Mouse (Mus musculus): ENCODE results near the gene Fhdc1.

The Fhdc1 gene

DNA sequence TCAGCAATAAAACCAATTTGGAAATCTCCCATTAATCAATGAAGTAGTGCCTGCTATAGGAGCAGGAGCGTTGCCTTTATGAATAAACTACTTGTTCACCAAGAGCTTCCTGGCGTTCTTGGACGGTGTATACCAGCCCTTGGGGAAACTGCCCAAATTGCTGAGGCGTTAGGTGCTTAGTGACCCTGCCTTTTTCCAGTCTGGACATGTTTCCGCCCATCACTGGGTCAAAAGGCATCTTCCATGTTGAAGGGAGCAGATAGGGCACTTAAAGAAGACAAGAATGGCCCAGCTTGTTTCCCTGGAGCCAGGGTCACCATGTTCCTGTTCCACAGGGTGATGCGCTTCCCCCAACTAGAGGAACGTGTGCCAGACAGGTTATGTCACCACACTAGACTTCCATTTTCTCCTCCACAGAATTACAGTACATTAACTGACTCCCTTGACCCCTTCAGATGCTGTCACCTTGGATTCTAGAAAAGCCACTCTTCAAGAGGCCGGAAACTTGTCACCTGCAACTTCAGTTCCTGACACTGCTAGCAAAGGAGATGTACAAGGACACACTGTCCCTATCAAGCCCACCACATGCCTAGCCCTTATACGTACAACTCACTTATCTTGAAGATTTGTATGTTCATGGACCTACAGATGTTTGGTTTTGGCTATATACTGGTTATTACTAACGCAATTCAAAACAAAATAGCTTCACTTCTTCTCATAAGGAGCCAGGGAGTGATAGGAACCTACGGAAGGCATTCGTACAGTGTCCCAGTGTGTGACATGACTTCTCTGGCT, 5.1 kb downstream of the Fhdc1 start:
- no peak for DNase-seq (ENCODE audit: low read depth, low spot score)

DNA sequence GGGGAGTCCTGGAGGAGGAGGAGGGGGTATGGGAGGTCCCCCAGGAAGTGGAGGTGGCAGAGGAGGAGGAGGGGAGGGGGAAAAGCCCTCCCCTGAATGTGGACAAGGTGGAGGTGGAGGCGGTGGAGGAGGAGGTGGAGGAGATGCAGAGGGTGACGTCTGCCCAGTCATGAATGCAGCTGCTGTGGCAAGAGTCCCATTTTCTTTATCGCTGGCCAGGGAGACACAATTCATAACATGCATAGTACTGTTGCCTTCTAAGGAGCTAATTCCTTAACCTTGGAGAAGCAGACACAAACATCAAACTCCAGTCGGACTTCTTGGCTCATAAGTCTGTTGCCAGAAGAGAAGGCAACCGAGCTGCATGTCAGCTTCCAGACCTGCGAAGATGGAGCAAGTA, 5.8 kb downstream of the Fhdc1 start:
- DNase-seq (ENCODE audit: low read depth, low spot score), result no peak

DNA sequence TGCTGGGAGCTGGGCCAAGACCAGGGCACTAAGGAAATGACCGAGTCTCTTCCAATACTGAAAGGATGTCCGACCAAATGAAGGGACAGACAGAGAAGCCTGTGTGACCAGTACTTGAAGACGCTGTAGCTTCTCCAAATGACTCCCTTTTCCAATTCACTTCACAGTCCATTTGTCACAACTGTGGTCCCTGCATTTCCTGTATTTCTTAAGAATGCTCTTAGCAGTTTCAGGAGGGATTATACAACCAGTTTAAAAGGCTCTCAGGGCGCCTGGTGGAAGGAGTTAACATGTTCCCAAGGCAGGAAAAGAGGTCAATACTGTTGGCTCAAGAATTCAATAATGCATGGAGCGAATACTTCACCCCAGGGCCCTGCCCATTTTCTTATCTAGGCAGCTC, 7.3 kb downstream of the Fhdc1 start:
- no peak for DNase-seq (ENCODE audit: low read depth, low spot score)

DNA sequence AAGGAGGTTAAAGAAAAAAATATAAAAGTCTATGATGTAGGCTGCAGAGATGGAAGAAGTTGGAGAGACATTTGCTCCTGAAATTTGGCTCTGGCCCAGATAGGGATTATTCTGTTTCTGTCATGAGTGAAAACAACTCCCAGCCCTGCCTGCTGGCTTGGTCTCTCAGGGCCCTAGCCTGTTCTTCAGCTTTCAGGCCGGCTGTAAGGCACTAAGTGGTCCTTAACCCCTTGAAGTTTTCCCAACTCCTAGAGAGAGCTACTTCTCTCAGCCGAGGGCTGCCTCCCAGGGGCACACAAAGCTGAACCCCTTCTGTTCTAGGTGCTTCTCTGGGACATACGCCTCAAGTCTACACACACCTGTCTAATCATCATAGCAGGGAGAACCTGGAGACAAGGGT, 7.7 kb downstream of the Fhdc1 start:
- no peak for DNase-seq (ENCODE audit: low read depth, low spot score)

DNA sequence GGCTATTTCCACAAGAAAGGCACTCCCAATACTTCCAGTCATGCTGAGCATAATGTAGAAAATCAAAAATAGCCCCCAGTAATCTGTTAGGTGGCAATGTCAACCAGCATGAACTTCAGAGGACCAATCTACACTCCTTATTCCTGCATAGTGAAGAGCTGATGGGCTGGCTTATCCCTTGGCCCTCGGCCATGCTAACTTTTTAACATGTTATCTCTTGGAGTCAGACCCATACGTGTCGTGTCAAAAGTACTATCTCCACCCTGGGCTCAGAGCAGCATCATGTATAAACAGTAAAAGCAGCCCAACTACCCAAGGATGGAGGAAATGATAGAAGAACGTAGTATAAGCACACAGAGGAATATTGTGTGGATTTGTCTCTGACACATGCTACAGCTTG, 9.1 kb downstream of the Fhdc1 start:
- DNase-seq (ENCODE audit: low read depth, low spot score), result no peak

DNA sequence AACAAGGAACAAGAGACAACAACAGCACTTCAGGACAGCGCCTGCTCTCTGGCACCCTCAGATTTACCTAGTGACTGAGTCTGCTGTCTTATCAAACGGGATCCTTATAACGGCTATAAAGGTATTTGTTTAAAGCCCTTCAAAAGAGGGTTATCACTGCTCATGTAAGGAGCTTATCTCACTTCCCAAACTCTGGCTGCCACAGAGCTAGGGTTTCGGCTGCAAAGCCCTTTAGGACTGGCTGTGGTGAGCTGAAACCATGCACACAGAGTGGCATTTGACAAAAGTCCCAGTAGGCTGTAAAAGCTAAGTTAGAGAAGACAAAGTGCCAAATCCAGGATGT, 12.1 kb downstream of the Fhdc1 start:
- no peak for DNase-seq (ENCODE audit: low read depth, low spot score)

DNA sequence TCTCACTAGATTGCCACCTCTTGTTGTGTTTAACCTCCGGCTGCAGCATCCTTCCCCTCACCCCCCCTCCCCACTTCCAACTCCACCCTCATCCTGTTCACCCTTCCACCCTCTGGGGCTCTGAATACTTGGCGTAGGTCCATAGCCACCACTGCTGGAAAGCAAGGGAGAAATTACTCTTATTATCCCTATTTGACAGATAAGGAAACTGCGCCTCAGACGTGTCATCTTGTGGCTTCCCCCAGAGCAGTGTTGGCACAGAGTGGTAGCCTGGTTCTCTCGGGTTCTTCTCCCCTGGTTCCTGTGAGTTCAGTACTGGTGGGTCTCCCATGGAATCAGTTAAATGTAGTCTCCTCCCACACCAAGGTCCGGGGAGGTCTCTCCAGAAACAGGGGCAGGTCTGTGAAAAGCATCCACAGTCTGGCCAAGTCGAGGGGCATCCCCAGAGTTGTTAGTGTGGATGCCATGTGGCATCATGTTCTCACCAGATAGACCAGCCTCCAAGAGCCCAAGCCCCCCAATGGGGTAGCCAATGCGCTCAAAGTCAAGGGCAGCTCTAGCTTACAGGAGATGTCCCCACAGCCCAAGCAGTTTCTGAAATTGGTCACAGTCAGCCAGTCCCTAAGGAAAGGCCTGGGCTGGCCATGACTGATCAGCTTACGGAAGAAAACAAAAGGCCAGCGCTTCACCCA, 12.7 kb downstream of the Fhdc1 start:
- DNase-seq (ENCODE audit: low read depth, low spot score), result no peak

DNA sequence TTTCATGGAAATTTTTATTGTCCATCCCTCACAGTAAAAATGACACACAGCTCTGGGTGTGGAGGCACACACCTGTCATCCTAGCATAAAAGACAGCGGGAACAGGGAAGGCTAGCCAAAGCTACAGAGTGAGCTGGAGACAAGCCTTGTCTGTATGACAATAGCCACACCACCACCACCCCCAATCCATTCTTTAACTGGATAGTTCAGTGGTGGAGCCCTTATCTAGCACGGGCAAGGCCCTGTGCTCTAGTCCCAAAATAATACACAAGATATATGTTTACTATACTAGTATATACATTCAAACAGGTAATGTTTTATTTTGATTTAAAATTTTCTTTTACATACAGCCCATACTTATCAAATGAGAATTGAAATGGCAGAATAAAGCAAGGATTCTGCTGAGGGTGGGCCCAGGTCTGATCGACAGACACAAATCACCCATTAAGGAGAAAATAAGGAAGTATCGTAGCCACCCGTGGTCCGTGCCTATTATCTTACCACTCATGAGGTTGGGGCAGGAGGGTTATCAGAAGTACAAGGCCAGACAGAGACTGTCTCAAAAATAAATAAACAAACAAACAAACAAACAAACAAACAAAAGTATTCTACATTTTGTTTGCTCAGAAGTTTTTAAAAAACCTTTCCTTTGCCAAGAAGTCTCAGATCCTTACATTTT, 14.3 kb downstream of the Fhdc1 start:
- no peak for DNase-seq (ENCODE audit: low read depth, low spot score)

DNA sequence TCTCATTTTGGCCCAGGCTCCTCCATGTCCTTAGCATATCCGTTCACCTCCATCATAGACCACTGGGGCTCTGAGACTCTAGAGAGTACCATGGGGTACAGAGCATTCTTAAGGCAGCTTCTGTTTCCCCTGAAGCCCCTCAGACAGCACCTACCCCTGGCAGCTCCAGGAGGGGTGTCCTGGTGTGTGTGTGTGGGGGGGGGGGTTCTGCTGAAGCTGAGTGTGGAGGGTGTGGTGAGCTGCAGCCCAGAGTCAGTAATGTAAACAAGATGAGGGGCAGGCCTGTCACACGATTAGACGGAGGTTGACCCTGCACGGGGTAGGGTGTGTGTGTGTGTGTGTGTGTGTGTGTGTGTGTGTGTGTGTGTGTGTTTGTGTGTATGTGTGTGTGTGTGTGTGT, 18.5 kb downstream of the Fhdc1 start:
- DNase-seq (ENCODE audit: low read depth, low spot score), result no peak

DNA sequence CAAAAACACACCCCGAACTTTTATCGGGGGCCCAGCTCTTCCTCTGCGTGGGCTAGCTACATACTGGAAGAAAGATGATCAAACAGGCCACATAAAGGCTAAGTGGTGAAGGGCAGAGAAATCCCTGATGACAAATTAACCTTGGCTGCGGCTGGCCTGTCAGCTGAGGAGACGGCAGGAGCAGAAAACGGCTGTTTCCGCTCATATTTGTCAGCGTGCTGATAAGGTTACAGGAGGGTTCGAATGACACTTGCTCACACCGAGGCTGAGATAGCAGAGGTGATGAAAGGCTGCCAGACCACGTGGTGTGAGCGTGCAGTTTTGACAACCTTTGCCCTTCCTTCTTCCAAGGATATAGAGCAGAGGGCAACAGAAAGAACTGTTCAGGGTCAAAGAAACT, 19.3 kb downstream of the Fhdc1 start:
- no peak for DNase-seq (ENCODE audit: low read depth, low spot score)

DNA sequence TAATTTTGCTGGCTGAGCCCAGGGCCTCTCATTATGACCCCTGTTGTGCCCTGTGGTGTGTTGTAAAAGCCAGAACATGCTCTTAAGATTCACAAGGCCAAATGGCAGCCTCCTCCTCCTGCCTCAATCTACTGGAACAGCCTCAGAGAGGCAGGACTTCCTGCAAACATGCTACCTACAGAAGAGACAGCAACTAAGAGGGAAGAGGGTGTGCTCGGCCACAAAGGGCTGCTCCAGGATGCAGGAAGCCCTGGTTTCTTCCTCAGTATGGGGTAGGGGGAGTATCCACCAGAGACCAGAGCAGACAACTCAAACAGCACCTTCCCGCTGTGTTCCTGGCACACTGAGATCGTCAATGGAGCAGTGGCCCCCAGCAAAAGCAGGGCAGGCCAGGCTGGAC, 19.7 kb downstream of the Fhdc1 start:
- no peak for DNase-seq (ENCODE audit: low read depth, low spot score)

DNA sequence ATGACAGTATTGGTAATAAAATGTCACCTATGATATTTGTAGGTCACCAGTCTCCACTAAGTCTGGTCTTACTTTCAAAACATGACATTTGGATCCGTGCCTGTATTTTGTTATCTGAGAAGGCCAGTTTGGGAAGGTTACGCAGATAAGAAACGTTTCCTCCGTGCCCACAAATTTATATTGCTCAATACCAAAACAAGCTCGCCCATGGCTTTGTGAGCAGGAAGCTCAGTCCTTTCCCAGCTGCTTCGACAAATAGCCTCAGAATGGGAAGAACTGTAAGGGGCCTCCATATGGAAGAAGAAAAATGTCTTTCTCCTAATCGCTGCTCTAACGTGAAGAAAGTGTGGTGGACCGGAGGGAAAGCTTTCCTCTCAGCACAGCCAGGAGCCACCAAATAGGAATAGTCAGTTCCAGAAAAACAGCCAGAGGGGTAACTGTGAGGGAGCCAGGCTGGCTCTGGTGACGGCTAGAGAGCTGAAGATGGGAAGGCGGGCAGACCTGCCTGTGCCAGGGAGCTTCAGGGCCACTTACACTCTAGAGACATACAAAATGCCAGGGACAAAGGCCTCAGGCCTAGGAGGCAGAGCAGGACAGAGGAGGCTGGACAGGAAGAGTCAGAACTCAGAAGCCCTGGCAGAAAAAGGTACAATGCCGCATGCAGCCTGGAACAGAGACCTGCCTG, 24.4 kb downstream of the Fhdc1 start:
- DNase-seq (ENCODE audit: low read depth, low spot score), result no peak

DNA sequence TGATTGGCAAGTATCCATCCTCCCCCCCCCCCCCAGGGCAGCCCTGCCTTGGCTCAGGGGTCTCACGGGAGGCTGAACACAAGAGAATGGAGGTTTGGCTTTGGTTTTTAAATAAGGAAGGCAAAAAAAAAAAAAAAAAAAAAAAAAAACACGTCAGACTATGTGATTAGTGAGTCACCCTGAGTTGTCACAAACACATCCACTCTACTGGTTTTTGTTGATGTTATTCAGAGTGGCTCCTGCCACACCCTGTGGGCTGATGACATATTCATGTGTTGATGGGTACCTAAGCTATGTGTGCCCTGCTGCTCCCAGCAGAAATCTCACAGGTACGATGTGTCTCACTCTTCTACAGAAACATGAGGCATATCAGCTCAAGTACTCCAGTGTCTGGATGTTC, 29.6 kb downstream of the Fhdc1 start:
- no peak for DNase-seq (ENCODE audit: low read depth, low spot score)

DNA sequence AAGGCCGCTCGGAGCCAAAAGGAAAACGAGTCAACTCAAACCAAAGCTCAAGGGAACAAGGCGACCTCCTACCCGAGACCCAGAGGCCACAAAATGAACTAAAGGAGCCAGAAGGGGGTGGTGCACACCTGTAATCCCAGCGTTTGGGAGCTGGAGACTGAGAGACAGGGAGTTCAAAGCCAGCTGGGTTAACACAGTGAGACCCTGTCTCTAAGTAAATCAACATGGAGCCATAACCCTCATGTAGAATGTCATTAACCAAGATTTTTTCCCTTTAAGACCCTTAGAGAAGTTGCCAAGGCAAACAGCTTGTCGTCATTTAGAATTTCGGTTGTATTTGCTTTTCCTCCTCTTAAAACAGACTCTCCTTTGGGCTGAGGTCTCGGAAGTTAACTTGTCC, 31.2 kb downstream of the Fhdc1 start:
- DNase-seq (ENCODE audit: low read depth, low spot score), result no peak

DNA sequence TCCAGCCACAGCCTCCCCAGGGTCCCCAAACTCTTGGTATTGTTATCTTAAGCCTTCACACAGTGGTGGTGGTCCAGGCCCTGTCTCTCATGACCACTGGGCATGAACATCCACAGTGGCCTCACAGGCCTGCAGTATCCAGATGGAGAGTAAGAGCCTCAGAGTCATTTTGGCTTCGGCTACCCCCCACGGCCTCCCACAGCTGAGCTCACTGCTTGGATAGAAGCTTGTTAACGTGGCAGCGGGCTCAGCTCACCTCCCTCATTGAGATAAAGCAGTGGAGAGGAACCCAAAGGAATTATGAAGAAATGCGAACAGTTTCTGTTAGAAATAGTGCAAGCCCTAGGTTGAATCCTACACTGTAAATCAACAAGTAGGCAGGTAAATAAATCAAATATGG, 32.4 kb downstream of the Fhdc1 start:
- DNase-seq (ENCODE audit: low read depth, low spot score), result no peak

DNA sequence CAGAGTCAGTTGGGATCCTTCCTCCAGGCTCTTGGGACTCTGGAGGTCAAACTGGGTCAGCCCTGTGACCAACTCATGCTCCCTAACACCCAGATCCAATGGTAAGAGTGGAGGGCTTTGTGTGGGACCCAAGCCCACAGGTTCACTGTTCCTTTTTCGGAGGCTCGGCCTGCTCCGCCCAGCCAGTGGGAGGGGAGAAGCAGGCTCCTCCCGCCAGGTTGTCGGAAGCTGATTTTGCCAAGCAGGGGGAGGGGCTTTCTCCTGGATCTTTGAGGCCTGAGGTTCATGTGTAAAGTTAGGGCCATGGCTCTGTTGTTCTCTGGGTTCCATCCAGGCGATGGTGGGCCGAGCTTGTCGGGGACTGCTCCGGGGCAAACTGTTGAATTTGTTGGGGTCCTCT, 34.4 kb downstream of the Fhdc1 start:
- no peak for DNase-seq (ENCODE audit: low read depth, low spot score)

DNA sequence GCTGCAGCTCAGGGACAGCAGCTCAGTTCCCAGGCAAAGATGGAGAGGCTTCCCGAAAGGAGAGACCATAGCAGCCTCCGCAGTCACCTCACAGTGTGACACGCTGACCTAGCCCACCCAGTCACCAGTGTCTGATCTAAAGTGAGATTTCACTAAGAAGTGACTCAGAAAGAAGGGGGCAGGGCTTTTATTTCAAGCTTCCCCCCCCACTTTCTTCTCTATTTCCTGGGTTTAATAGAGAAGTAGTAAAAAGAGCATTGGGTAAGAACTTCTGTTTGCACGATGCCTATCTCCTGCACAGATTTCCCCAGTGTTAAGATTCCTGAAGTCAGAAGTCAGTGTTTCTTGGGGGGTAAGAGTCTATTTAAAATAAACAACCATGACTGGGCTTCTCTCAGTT, 37.3 kb downstream of the Fhdc1 start:
- no peak for DNase-seq (ENCODE audit: low read depth, low spot score)

DNA sequence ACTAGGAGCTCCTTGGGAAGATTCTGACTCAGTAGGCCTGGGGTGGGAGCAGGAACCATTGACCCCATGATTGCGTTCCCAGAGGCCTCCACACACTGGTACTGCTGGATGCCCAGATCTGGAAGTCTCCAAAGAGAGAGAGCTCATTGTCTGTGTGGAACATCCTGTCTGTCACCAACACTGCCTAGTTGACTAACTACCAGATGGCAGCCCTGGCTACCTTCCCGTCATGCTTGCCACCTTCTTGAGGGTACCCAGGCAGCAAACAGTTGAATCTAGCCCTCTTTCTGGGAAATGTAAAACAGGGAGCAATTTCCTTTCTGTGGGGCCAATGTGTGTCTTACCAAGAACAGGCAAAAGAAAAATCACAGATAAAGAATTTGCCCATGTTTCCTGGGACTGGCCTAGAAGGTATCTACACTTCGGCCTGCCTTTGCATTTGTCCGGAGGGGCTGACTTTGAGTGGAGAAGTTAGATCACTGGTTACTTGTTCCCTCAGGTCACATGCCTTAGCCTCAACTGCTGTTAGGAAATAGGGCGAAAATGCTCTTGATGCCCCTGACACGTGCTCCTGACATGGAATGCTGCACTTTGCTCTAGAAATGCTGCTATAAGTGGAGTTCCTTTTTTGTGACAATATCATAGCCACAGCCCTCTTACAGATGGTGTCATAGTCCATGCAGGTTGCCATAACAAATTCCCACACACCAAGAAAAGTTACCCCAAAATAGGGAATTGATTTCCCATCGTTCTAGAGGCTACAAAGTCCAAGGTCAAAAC, 40.6 kb downstream of the Fhdc1 start:
- peak; percentile 53 for DNase-seq (ENCODE audit: low read depth, low spot score)

DNA sequence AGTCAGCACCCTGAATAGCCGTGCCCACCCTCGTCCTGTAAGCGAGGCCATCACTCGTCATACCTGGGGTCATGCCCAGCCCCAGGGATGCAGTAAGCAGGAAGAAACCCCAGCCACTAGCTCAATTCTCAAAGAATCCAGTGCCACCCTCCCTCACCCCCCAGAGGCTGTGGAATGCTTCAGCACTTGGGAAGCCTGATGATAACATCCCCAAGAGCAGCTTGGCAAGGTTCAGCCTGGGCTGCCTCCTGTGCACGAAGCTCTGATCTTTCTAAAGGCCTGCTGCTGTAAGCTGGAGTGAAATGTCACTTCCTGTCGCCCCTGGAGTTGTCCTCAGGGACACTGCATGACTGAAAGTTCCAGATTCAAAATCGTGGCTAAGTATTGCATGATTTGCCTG, 41.4 kb downstream of the Fhdc1 start:
- DNase-seq (ENCODE audit: low read depth, low spot score), result no peak

DNA sequence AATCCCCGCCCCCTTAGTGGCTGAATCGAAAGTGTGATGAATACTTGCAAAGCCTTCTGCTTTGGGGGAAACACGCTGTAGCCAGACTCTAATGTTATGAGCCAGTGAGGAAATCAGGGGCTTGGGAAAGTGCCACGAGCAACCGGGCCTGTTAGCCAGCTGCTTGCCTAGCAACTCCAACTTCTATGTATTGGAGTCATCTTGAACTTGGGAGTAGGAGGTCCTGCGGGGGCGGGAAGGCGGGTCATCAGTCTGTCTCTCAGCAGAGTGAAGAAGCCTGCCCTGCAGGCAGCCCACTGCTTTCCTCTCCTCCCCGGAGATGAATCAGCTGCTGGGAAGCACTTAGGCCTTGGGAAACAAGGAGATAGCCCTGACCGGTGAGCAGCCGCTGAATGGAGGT, 42.1 kb downstream of the Fhdc1 start:
- peak; percentile 50 for DNase-seq (ENCODE audit: low read depth, low spot score)

DNA sequence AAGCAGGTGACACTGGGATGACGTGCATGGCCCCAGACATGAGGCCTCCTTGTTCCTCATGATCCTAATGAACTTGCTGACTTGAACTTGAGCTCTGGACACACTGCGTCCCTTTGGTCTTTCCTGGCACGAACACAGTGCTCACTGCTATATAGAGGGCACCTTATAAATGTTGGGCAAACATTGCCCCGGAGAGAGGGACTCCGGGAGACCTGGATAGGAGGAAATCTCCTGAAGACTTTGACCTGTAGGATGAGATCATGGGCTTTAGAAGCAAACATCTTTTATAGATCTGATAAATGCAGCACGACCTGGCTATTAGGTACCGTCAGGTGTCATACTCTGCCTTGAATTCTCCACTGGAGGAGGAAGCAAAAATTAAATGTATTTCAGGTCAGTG, 43.3 kb downstream of the Fhdc1 start:
- DNase-seq (ENCODE audit: low read depth, low spot score), result no peak

All from telencephalon, adult 2 months (tissue).